Mouse (Mus musculus): Measurements from ENCODE around the gene Chst4. TPM values are rescaled to one million over a fixed set of nuclear protein-coding genes. Genes with fewer than 3 reads are reported as not detected.
"Not testable (repeated sequence)": the region's sequence is repeated elsewhere in the genome, so short reads cannot be mapped to it uniquely, and the experiment has no call there.

The Chst4 gene
- polyA plus RNA-seq, 1 experiment from 2014 or later = 1.5 TPM

GRCm38 (mm10) chr8:110040509-110040908 lies 969 bp upstream of the Chst4 start:
- Histone ChIP-seq H3K4me2 (no peak overlapping the region), H3K9me3 (no peaks in the 10 kb centered on the region), H3K9ac (no peak overlapping the region), H3K4me3 (replicated peaks) (no peak overlapping the region), H3K36me3 (no peaks in the 10 kb centered on the region), H3K27ac (no peak overlapping the region), H3K27me3 (replicated peaks) (no peaks in the 10 kb centered on the region), H3K4me1 (no peaks in the 10 kb centered on the region)
- peak; percentile 62; the same call in 1 of the 2 replicates for ATAC-seq (ENCODE audit: insufficient read depth, low FRiP score, low read depth)
- WGBS = 75% methylated on average over 4 of the region's 4 CpGs

- Histone ChIP-seq H3K4me1 (no peaks in the 10 kb centered on the region), H3K27ac (no peak overlapping the region), H3K4me2 (no peak overlapping the region), H3K9ac (no peak overlapping the region), H3K27me3 (replicated peaks) (no peaks in the 10 kb centered on the region), H3K9me3 (no peaks in the 10 kb centered on the region), H3K36me3 (no peaks in the 10 kb centered on the region), H3K4me3 (replicated peaks) (no peak overlapping the region)
- ATAC-seq (ENCODE audit: insufficient read depth, low FRiP score, low read depth) = peak; percentile 44; the same call in 1 of the 2 replicates
- WGBS = 37% methylated on average over 7 of the region's 7 CpGs
Observed at GRCm38 (mm10) chr8:110039216-110039615, 324 bp downstream of the Chst4 start.

GRCm38 (mm10) chr8:110036156-110036555 lies 3.4 kb downstream of the Chst4 start:
- H3K4me1 ChIP-seq = no peaks in the 10 kb centered on the region
- no peak overlapping the region for H3K27ac ChIP-seq
- no peak overlapping the region for H3K4me3 ChIP-seq (replicated peaks)
- H3K9ac ChIP-seq = no peak overlapping the region
- H3K9me3 ChIP-seq = no peaks in the 10 kb centered on the region
- no peak overlapping the region for H3K4me2 ChIP-seq
- no peaks in the 10 kb centered on the region for H3K36me3 ChIP-seq
- no peaks in the 10 kb centered on the region for H3K27me3 ChIP-seq (replicated peaks)
- no peak for ATAC-seq (ENCODE audit: insufficient read depth, low FRiP score, low read depth)
- 67% methylated on average over 2 of the region's 2 CpGs for WGBS

GRCm38 (mm10) chr8:110034331-110034730 lies 5.2 kb downstream of the Chst4 start:
- Histone ChIP-seq H3K4me2 (no peak overlapping the region), H3K4me1 (no peaks in the 10 kb centered on the region), H3K27ac (no peak overlapping the region), H3K9ac (no peak overlapping the region), H3K27me3 (replicated peaks) (no peaks in the 10 kb centered on the region), H3K9me3 (no peaks in the 10 kb centered on the region), H3K4me3 (replicated peaks) (no peak overlapping the region), H3K36me3 (no peaks in the 10 kb centered on the region)
- ATAC-seq (ENCODE audit: insufficient read depth, low FRiP score, low read depth) = no peak
- 62% methylated on average over 4 of the region's 4 CpGs for WGBS

DNA sequence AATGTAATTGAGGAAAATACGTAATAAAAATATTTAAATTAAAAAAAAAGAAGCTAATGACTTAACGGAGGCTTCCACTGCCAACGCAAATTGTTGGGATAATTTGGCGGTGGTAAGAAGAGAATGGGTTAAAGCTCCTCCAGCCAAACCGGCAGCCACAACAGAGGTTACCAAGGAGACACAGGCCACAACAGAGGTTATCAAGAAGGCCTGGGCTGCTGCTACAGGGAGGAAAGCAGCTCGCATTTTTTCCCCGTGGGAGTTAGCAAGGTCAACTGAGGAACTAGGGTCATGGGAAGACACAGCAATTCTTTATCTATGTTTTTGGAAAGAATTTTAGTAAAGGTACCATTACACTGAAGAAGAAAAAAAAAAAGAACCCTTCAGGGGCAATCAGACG lies 5.8 kb downstream of the Chst4 start:
- not testable (repeated sequence) for ATAC-seq (ENCODE audit: insufficient read depth, low FRiP score, low read depth); H3K4me1 ChIP-seq; H3K4me2 ChIP-seq; H3K36me3 ChIP-seq; H3K9ac ChIP-seq; H3K4me3 ChIP-seq (replicated peaks); H3K27ac ChIP-seq; H3K27me3 ChIP-seq (replicated peaks); H3K9me3 ChIP-seq
- WGBS = 37% methylated on average over 8 of the region's 8 CpGs

DNA sequence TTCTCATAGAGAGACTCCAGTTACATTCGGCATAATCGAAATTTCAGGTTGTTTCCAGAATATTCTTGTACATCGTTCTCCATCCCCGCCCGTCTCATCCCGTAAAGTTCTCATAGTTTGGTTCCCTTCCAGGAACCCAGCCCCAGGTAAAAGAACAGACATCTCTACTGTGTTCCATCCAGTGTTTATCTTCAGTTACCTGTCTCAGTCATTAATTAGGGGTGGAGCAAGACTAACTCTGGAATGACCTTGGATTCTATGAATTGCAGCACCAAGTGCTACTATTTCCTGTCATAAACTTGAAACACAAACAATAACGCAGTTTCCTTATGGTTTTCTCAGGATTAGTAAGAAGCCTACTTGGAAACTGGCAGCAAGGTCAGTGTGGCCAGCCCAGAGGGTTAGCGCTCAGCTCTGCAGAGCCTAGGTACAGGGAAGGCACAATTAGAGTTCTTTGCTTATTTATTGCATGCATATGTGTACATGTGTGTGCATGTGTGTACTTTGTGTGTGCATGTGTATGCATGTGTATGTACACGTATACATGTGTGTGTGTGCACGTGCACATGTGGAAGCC lies 16.7 kb downstream of the Chst4 start:
- H3K36me3 ChIP-seq = no peaks in the 10 kb centered on the region
- ATAC-seq (ENCODE audit: insufficient read depth, low FRiP score, low read depth) = no peak
- 83% methylated on average over 10 of the region's 10 CpGs for WGBS
- H3K4me2 ChIP-seq = no peak overlapping the region
- H3K27me3 ChIP-seq (replicated peaks) = no peaks in the 10 kb centered on the region
- no peak overlapping the region for H3K9ac ChIP-seq
- no peak overlapping the region for H3K27ac ChIP-seq
- no peaks in the 10 kb centered on the region for H3K4me1 ChIP-seq
- no peak overlapping the region for H3K4me3 ChIP-seq (replicated peaks)
- H3K9me3 ChIP-seq = no peaks in the 10 kb centered on the region

- Histone ChIP-seq H3K36me3 (no peaks in the 10 kb centered on the region), H3K4me3 (replicated peaks) (no peak overlapping the region), H3K27me3 (replicated peaks) (no peaks in the 10 kb centered on the region), H3K4me1 (no peaks in the 10 kb centered on the region), H3K27ac (no peak overlapping the region), H3K9me3 (no peaks in the 10 kb centered on the region), H3K4me2 (no peak overlapping the region), H3K9ac (no peak overlapping the region)
- ATAC-seq (ENCODE audit: insufficient read depth, low FRiP score, low read depth) = no peak
- WGBS = 45% methylated on average over 6 of the region's 6 CpGs
Observed at GRCm38 (mm10) chr8:110022081-110022480, 17.5 kb downstream of the Chst4 start.

DNA sequence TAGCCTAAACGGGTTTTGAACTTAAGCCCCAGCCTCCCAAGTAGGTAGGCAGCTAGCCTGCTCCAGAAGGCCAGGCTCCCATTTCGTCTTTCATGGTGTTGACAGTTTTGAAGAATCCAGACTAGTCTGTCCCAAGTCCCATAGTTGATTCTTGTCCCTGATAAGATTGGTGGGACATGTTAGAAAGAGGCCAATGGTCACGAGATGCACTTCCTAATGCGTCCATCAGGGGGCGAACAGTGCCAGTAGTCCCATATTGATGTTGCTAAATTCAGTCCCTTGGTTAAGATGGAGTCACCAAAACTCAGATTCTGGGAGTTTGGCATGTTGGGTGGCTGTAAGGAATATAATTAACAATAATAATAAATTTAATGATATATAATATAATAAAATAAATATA lies 28.7 kb downstream of the Chst4 start:
- H3K4me3 ChIP-seq (replicated peaks) = no peak overlapping the region
- no peaks in the 10 kb centered on the region for H3K27me3 ChIP-seq (replicated peaks)
- H3K9me3 ChIP-seq = no peaks in the 10 kb centered on the region
- 37% methylated on average over 5 of the region's 5 CpGs for WGBS
- H3K27ac ChIP-seq = no peak overlapping the region
- H3K9ac ChIP-seq = no peak overlapping the region
- no peak for ATAC-seq (ENCODE audit: insufficient read depth, low FRiP score, low read depth)
- H3K4me2 ChIP-seq = no peak overlapping the region
- H3K4me1 ChIP-seq = no peaks in the 10 kb centered on the region
- no peaks in the 10 kb centered on the region for H3K36me3 ChIP-seq

DNA sequence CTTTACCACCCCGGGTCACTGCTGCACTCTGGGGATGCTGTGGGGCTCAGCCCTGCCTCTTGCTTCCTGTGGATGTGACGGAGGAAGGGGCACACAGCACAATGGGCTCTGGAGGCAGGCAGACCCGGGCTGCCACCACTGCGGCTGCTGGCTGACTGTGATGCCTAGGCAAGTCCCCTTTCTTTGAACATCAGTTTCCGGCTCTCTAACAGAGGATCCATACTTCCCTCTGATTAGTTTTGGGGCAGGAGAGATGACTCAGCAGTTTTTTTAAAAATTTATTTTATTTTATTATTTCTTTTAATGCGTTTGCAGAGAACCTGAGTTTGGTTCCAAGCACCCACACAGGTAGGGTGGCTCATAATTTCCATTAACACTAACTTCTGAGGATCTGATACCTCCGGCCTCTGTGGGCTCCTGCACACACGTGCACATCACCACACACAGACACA lies 30.5 kb downstream of the Chst4 start:
- 60% methylated on average over 8 of the region's 8 CpGs for WGBS
- Histone ChIP-seq H3K27me3 (replicated peaks) (no peaks in the 10 kb centered on the region), H3K27ac (no peak overlapping the region), H3K9me3 (no peaks in the 10 kb centered on the region), H3K36me3 (no peaks in the 10 kb centered on the region), H3K9ac (no peak overlapping the region), H3K4me1 (no peaks in the 10 kb centered on the region), H3K4me2 (no peak overlapping the region), H3K4me3 (replicated peaks) (no peak overlapping the region)
- no peak for ATAC-seq (ENCODE audit: insufficient read depth, low FRiP score, low read depth)

- WGBS = 76% methylated on average over 26 of the region's 26 CpGs
Observed at GRCm38 (mm10) chr8:110008228-110008994, 31.1 kb downstream of the Chst4 start.

GRCm38 (mm10) chr8:110006312-110007023 lies 33.1 kb downstream of the Chst4 start:
- no peaks in the 10 kb centered on the region for H3K9me3 ChIP-seq
- WGBS = 58% methylated on average over 17 of the region's 17 CpGs
- no peaks in the 10 kb centered on the region for H3K27me3 ChIP-seq (replicated peaks)
- H3K27ac ChIP-seq = no peak overlapping the region
- no peaks in the 10 kb centered on the region for H3K4me1 ChIP-seq
- no peaks in the 10 kb centered on the region for H3K36me3 ChIP-seq
- H3K9ac ChIP-seq = no peak overlapping the region
- no peak for ATAC-seq (ENCODE audit: insufficient read depth, low FRiP score, low read depth)
- H3K4me3 ChIP-seq (replicated peaks) = no peak overlapping the region
- no peak overlapping the region for H3K4me2 ChIP-seq

More at GRCm38 (mm10) chr8:110008228-110008994, 31.1 kb downstream of the Chst4 start:
- Histone ChIP-seq H3K4me3 (replicated peaks) (no peak overlapping the region), H3K4me1 (no peaks in the 10 kb centered on the region), H3K36me3 (no peaks in the 10 kb centered on the region), H3K9ac (no peak overlapping the region), H3K27me3 (replicated peaks) (no peaks in the 10 kb centered on the region), H3K27ac (no peak overlapping the region), H3K4me2 (no peak overlapping the region), H3K9me3 (no peaks in the 10 kb centered on the region)
- no peak; the same call in 1 of the 2 replicates for ATAC-seq (ENCODE audit: insufficient read depth, low FRiP score, low read depth)

GRCm38 (mm10) chr8:110004300-110004699 lies 35.2 kb downstream of the Chst4 start:
- no peak for ATAC-seq (ENCODE audit: insufficient read depth, low FRiP score, low read depth)

More at GRCm38 (mm10) chr8:110004300-110004699, 35.2 kb downstream of the Chst4 start:
- no peaks in the 10 kb centered on the region for H3K4me1 ChIP-seq
- H3K4me3 ChIP-seq (replicated peaks) = no peak overlapping the region
- H3K9ac ChIP-seq = no peak overlapping the region
- H3K27ac ChIP-seq = no peak overlapping the region
- H3K36me3 ChIP-seq = no peaks in the 10 kb centered on the region
- 64% methylated on average over 5 of the region's 5 CpGs for WGBS
- no peak overlapping the region for H3K4me2 ChIP-seq
- H3K9me3 ChIP-seq = no peaks in the 10 kb centered on the region
- H3K27me3 ChIP-seq (replicated peaks) = no peaks in the 10 kb centered on the region

Data from stomach, embryonic 15.5 days (tissue).